Mouse (Mus musculus): ENCODE data around the gene Ciao1.
"Not testable (repeated sequence)": the region's sequence is repeated elsewhere in the genome, so short reads cannot be mapped to it uniquely, and the experiment has no call there.

Gene Ciao1

DNA sequence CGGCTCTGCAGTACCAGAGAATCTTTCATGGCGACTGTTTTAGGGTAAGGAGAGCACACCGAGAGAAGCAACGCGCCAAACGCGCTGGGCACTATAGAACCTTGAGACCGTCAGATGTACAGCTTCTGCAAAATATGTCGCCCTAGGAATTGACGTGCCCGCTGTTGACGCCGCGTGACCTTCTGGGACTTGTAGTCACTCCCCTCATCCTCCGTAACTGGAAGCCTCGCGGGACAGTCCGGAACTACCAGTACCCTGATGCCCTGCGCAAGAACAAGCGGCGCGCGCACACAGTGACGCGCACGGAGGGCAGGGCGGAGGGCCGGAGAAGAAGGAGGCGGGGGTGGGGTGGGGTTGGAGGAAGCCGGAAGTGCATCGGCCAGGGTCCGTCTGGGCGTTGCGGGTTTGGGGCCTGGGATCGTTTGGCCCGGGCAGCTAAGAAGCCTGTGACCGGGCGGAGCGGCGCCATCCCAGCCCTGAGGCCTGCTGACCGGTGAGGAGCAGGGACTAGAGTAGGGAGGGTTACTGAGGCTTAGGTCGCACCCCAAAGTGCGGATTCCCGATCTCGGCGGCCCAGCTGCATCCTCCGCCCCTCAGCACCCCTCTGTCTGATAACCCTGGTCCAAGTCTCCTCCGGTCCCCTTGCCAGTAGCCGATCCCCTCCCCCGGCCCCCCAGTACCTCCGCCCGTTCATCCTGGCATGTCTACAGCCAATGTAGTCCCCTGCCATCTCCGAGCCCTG, at the start of gene Ciao1, which contains the start of gene Tmem127:
TSS of gene Ciao1 (minus strand) at position 225 of the 742 bp plus-strand sequence.
TSS of gene Tmem127 (plus strand) at position 317 of the 742 bp plus-strand sequence.
- peak; percentile 99 for DNase-seq (ENCODE audit: low read depth)

DNA sequence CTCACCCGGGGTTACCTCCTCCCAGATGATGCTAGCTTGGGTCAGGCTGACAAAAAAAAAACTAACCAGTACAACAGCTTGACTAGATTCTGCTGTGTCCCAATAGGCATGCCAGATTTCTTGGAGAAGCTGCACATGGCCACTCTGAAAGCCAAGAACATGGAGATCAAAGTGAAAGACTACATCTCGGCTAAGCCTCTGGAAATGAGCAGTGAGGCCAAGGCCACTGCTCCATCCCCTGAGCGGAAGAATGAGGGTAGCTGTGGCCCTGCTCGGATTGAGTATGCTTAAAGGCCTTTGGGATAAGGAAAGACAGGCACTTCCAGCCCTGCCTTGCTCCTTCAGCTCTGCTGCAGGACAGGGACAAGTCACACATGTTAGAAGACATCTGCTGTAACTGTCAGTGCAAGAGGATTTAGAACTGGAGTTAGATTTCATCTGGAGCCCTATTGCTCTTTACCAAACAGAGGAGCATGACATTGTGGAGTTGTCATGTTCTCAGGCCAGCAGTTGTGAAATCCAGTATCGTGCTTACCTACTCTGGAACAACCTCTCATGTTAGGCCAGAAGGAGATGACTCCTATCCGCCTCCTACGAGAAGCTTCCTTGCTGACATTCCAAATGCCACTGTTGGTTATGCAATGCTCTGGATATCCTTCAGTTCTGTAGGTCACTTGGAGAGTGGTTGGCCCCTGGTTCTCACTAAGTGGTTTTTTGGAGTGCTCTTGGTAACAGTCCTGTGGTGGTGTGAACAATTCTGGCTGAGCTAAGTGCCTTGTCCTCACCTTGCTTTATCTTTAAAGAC, 49.6 kb upstream of the Ciao1 start:
- no peak for DNase-seq (ENCODE audit: low read depth)

DNA sequence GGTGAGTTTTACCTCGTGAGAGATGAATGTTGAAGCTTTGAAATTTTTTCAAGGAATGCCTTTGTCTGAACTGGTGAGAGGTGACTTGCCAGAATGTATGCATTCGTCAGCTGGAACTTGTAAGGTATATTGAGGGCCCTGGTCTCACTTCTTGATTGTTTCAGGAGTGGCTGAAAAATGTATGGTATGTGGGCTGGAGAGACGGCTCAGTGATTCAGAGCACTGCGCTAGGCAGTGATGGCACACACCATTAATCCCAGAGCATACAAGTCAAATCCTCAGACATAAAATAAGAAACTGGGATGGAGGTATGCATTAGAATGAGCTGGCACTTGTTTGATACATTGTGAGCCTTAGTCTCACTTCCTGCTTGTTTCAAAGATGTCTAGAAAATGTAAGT, 44.6 kb upstream of the Ciao1 start:
- no peak for DNase-seq (ENCODE audit: low read depth)

DNA sequence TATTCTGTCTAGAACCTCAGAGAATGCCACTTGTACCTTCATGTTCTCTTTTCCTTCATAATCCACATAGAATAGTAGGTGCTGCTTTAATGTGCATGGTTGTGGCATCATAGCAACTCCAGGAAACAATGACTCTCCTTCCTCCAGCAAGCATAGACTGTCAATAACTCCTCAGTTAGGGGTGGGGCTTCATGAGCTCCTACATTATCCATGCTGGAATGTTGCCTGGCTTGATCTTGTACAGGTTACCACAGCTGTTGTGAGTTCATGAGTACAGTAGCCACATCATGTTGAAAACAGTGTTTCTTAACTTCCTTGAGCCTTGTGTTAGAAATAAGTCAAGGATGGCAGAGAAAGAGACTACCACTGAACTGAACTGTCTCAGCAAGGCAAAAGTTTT, 30.5 kb upstream of the Ciao1 start:
- DNase-seq (ENCODE audit: low read depth), result no peak

DNA sequence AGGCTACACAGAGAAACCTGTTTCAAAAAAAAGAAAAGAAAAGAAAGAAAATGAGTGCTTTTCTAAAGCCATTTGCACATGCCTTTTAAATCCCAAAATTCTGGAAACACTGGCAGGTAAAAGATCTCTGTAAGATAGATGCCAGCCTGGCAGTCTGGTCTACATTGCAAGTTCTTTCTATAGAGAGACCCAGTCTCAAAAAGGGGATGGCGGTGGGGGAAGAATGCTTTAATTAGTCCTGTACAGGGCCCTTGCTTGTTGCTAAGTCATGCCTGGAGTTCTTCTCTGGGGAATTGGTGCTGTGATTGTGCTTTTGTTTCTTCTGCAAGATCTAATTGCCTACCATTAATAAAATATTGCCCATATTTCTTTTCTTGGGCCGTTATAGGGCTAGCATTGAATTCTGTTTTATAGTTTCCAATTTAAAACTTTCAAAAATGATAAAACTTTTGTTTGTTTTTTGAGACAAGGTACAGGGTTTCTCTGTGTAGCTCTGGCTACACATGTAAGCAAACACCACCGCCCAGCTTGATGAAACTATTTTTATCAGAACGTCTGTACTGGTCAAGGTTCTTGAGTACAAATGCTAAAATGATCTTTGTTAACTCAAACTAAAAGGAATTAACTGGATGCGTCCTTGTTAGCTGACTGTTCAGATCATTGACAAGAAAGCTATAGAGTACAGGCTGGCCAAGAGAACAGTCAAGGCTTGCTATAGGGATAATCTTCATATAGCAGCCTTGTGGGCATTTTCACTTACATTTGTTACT, 28.1 kb upstream of the Ciao1 start:
- DNase-seq (ENCODE audit: low read depth), result no peak

DNA sequence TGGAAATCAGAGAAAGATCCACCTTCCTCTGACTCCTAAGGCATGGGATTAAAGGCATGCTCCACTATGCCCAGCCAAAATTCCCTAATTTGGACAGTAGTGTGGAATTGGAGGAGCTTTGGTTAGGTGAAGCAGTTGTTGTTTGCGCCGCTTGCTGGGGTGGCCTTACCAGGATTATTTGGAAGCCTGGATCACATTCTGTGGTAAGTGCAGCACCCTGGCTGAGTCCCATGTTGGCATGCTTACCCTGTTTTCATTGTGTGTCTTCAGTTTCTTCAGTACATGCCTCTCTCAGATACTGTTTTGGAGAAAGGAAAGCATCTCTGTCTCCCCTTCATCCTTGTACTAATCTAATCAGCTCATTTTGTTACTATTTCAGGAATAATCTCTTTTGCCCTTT, 27.0 kb upstream of the Ciao1 start:
- no peak for DNase-seq (ENCODE audit: low read depth)

DNA sequence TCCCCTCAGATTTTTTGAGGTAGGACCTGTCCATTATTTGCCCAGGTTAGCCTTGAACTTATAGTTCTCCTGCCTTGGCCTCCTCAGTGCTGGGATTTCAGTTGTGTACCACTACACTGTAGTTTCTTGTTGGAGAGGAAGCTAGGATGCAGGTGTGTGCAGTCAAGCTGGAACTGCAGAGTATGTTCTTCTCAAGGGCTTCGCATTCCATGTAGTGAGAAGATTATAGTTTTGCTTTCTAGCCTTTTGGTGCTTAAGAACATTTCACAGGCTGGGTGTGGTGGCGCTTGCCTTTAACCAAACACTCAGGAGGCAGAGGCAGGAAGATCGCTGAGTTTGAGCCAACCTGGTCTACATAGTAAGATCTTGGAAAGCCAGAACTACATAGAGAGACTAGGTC, 25.2 kb upstream of the Ciao1 start:
- DNase-seq (ENCODE audit: low read depth), result no peak

DNA sequence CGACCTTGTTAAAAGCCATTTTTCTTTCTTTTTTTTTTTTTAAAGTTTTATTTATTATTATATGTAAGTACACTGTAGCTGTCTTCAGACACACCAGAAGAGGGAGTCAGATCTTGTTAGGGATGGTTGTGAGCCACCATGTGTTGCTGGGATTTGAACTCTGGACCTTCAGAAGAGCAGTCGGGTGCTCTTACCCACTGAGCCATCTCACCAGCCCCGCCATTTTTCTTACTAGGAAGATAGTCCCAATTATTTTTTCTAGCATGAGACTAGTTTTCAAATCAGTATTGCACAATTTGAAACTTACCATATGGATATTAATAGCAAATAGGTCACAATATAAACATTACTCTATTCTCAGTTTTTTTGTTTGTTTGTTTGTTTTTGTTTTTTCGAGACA, 24.4 kb upstream of the Ciao1 start:
- DNase-seq (ENCODE audit: low read depth), result not testable (repeated sequence)

DNA sequence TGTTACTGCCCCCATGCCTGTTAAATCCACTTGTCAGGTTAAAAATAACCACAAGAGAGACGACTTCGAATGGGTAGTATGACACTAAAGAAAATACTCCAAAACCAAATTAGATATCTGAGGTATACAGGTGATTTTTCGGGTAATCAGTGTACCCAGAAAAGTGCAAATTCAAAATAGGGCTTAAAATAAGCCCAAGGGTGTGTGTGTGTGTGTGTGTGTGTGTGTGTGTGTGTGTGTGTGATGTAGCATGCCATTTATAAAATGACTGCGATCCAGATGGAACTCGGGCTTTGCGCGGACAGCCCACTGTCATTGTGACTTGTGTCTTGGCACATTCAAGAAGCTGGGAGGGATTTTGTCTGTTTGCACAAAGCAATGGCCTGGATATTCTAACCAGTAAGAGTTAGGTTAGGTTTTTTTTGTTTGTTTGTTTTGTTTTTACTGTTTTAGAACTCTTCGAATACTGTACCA, 23.5 kb upstream of the Ciao1 start:
- peak; percentile 22 for DNase-seq (ENCODE audit: low read depth)

DNA sequence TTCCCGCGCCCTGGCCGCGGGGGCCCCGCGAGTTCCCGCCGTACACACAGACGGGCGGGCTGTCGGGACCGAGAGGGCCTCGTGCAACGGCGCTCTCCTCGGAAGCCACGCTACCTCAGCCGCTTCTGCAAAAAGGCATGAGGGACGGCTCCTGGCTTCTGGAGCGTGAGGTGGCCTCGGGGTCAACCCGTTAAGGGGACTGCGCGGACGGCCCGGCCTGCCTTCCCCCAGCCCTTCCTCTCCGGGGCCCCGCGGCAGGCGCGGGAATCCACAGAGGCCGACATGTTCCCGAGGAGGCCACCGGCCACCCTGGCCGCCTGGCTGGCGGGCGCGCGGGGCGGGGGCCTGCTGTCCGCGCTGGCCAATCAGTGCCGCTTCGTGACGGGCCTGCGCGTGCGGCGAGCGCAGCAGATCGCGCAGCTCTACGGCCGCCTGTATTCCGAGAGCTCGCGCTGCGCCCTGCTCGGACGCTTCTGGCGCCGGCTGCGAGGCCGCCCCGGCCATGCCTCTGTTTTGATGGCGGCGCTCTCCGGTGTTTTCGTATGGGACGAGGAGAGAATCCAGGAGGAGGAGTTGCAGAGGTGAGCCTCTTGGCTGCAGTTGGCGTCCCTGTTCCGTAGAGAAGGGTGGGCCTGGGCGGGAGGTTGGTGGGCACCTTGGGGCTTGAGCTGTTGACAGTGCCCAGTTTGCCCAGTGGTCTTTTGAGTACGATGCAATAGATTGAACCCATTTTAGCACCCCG, 22.9 kb upstream of the Ciao1 start:
- peak; percentile 93 for DNase-seq (ENCODE audit: low read depth)

DNA sequence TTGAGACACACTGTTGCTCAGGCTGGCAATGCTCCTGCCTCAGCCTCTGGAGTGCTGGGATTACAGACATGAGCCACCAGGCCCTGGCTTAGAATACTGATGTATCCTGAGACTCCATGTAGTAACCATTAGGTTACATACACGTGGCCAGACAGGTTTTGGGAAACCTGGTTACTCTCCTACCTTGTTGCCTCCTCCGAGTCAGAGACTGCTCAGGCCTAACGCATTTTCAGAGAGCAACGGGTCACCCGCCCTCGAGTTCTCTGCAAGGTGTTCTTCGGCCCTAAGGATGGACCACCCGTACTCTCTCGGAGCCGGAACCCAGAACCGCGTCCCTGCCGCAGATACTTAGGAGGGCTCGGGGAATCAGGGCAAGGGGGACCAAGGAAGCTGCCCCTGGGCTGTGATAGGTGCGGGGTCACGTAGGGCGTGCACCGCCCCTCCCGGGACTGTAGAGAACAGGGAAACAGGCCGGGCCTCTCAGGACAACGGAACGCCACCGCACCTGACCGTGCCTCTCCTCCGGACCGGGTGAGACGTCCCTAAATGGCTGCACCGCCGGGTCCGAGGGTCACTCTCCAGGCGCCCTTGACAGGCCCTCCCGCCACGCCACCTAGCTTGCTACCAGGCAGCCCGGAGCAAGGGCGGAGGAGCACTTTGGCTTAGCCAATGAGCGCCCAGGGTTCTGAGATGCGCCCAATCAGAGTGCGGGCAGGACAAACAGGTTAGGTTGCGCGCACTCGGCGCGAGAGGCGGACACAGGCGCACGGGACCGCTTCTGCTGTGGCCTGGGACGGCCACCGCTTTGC, 22.1 kb upstream of the Ciao1 start, which contains the start of gene Stard7:
TSS of gene Stard7 (plus strand) at position 728 of the 809 bp plus-strand sequence.
- DNase-seq (ENCODE audit: low read depth), result peak; percentile 98

DNA sequence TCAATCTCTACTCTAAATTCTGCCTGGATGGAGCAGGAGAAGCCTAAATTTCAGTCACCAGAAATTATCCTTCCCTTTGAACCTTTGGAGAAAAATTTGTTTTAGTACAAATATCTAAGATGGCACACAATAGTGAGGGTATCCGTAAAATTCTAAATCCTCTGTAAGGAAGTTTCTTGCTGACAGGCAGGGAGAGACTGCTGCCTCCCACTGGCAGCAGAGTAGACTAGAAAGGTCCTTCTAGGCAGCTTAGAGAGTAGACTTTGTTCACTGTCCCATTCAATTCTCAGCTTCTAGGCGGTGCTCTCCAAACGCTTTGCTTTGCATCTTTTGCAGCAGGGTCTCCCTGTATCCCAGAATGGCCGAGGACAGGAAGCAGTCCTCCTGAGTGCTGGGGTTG, 20.2 kb upstream of the Ciao1 start:
- peak; percentile 18 for DNase-seq (ENCODE audit: low read depth)

DNA sequence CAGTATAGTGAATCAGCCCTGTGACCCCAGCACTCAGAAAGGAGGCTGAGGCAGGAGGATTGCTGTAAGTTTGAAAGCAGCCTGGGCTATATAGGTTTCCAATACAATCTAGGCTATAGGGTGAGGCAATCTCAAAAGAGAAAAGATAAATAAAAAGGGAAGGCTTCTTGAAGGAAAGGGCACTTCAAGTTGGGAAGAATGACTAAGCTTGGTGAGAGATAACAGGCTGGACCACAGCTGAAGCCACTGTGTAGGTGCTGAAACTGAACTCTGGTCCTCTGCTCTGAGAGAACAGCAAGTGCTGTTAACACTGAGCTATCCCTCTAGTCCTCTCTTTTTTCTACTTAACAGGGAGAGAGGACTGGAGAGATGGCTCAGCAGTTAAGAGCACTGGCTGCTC, 14.9 kb upstream of the Ciao1 start:
- no peak for DNase-seq (ENCODE audit: low read depth)

DNA sequence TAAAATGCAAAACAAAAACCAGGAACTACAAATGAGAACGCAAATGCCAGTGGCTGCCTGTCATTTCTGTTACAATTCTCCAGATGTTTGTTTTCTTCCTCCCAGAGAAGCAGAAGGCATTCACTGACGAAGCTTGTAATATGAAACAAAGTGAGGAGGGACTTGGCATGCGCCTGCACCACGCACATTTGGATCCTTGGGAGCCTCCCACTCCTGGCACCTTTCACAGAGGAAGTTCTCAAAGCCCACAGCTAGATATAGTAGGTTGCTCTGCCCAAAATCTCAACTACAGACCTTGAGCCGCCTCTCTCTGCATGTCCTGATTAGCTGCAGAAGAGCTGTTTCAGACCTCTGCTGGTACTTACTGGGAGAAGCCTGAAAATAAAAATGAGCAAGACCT, 11.7 kb upstream of the Ciao1 start:
- DNase-seq (ENCODE audit: low read depth), result no peak

DNA sequence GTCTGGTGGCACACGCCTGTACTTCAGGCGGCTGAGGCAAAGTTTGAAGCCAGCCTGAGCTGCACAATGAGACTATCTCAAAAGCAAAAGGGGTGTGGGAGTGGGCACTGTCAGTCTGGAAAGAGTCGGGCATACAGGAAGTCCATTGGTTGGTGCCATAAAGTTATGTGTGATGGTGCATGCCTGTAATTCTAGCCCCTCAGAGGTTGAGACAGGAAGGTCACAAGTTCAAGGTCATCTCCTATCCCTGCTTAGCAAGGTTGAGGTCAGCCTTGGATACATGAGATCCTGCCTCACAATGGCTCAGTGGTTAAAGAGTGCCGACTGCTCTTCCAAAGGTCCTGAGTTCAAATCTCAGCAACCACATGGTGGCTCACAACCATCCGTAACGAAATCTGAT, 7.7 kb upstream of the Ciao1 start:
- DNase-seq (ENCODE audit: low read depth), result no peak

DNA sequence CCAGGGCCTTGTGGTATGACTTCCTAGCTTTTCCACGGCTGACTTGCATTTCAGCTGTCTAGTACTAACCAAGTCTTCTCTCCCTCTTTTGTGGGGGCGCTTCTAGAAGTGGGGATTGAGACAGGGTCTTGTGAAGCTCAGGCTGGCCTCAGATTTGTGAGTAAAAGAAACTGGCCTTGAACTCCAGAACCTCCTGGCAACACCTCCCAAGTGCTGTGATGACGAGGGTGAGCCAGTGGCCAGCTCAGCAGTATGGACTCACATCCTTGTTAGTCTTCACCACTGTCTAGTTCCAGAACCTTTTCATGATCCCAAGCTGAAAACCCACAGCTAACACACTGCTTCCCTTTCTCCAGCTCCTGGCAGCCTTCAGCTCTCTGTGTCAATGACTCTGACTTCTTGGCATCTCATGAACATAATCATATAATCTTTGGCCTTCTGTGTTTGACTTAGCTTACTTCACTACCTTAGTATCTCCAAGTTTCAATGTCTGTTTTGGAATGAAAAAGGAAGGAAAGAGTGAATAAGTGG, 7.1 kb upstream of the Ciao1 start:
- DNase-seq (ENCODE audit: low read depth), result peak; percentile 20

DNA sequence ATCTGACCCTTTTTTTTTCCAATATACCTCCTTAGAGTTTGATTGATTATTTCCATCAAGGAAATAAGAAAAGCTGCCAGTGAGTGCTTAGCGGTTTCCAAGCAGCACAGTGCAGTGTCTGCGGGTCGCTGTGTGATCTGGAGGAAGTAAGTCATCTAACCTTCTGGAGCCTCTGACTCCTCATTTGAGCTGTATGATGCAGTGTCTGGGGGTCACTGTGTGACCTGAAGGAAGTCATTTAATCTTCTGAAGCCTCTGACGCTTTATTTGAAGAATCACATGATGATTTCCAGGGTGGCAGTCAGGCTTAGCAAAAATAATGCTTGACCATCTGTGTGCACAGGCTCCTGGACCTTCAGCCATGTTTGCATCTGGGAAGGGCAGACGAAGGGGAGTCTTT, 5.2 kb upstream of the Ciao1 start:
- no peak for DNase-seq (ENCODE audit: low read depth)

DNA sequence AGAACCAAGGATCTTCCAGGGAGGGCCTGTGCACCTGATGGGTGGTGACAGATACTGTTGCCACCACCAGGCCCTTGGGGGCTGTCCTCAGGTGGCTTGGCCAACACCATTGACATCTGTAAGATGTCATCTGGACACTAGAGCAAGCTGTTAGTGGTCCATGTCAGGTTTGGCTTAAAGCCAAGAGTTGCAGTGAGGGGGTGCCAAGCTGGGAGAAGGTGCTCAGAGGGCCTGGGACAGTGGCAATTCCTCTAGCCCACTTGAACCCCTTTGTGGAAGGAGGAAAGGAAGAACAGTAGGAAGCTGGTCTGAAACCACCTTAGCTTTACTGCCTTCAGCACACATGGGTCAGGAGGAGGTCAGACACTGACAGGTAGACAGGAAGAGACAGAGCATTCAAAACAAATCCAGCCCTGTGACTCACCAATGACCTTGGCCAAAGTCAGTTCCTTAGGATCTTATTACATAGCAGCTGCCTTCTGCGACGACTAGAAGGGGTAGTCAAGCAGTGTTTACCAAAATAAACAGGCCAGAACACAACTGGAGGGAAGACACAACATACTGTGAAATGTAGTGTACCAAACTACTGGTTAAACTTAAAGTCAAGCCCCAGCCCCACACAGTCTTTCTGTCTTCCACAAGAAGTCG, 4.4 kb upstream of the Ciao1 start:
- DNase-seq (ENCODE audit: low read depth), result peak; percentile 33

DNA sequence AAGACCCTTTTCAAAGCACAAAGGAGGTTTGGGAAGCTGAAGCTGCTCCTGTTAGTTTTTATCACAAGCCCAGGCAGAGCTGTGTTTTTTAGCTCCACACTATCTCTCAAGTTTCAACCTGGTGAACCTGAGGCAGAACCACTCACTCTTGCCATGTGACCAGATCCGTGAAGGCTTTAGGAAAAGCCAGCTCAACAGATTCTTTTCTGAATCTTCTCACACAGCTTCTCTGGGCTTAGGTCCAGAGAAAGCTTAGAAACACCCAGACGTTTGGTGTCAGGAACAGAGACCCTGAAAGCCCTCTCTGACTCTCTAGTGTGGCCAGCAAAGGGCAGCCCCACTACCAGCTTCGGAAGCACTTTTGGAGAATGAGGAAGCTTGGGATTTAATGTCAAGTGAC, 3.8 kb upstream of the Ciao1 start:
- DNase-seq (ENCODE audit: low read depth), result no peak

Measured in NIH3T3 (cell line).